Mouse (Mus musculus): ENCODE results near the gene Abcg8.

Gene Abcg8

GRCm38 (mm10) chr17:84657782-84658181, 18.3 kb upstream of the Abcg8 start:
- DNase-seq (ENCODE audit: extremely low spot score, low read depth, low spot score): no peak

DNA sequence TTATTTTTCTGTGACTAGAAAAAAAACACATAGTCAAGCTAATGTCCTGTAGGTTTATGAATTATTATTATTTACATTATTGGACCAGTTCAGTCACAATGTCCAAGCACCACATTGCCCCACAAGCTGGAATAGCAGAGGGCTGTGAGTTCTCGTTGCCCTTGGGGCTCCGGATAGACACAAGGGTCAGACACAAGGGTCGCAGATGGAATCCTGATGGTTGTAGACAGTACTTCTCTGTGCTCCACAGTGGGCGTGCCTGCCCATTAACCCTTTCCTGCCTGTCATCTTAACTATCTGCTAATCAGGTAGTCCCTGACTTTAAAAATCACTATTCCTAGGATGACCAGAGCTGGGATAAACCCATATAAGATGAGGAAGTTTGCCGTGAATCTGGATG, 17.9 kb upstream of the Abcg8 start:
- no peak for DNase-seq (ENCODE audit: extremely low spot score, low read depth, low spot score)

DNA sequence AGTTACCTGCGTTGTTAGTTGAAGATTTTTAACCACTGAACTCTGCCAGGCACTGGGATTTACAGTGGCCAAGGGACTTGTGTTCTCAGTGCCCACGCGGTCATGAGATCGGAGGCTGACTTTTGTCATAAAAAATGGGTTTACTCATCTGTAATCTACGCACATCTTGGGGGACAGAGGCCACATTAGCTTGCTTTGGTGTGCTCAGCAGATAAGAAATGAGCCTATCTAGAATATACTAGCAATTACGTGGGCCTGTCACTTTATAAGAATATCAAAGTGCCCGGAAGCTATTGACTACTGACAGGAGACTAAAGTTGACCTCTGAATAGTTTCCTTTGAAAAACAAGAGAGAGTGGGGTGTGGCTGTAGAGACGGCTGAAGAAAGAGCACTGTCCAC, 17.2 kb upstream of the Abcg8 start:
- DNase-seq (ENCODE audit: extremely low spot score, low read depth, low spot score): no peak

DNA sequence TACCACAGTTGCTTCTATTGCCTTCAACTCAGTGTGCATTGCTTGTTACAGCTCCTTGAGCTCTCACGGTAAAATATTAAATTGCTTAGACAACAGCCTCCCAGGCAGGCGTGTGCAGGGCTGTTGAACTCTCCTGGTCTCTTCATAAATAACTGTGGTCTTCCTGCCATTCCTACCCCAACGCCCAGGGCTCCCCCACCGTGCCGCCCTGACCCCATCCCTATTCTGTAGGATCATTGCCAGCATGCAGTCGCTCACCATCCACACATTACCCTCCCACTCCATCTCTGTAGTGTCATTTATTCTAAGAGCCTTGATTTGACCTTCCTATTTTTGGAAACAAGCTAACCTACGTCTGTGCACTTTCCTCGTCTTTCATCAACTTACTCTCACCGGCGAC, 11.0 kb upstream of the Abcg8 start:
- DNase-seq (ENCODE audit: extremely low spot score, low read depth, low spot score): no peak

DNA sequence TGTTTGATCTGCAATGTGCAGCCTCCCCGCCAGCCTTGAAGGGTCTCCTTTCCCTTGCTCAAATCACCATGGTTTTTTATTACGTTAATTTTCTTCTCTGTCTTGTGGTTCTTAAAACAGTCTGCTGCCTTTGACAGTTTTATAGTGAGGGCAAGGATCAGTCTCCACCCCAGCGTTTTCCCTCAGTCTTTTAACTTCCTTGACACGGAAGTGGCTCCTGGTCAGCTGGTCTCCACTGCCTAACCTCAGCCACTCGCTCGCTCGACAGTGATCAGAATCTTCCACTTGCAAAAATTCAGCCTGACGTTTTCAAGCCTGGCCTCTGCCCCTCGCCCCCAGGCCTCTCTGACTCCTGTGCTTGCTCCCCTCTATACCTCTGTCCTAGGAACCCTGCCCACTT, 10.4 kb upstream of the Abcg8 start:
- DNase-seq (ENCODE audit: extremely low spot score, low read depth, low spot score): no peak

DNA sequence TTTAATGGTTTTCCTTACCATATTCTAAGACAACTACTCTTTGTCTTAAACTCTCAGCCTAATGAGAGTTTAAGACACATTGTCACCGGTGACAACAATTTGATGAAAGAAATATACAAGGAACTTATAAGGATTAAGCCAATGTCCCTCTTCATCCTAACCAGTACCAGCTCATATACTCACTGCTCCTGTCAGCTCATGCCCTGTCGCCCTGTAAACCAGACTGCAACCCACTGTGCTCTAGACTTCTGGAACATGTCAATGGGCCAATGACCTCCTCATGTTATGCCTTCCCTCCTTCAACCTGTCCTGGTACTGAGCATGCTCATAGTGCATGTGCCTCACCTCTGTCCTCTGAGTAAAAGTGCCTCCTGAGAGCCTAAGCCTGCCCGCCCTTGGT, 8.3 kb upstream of the Abcg8 start:
- no peak for DNase-seq (ENCODE audit: extremely low spot score, low read depth, low spot score)

DNA sequence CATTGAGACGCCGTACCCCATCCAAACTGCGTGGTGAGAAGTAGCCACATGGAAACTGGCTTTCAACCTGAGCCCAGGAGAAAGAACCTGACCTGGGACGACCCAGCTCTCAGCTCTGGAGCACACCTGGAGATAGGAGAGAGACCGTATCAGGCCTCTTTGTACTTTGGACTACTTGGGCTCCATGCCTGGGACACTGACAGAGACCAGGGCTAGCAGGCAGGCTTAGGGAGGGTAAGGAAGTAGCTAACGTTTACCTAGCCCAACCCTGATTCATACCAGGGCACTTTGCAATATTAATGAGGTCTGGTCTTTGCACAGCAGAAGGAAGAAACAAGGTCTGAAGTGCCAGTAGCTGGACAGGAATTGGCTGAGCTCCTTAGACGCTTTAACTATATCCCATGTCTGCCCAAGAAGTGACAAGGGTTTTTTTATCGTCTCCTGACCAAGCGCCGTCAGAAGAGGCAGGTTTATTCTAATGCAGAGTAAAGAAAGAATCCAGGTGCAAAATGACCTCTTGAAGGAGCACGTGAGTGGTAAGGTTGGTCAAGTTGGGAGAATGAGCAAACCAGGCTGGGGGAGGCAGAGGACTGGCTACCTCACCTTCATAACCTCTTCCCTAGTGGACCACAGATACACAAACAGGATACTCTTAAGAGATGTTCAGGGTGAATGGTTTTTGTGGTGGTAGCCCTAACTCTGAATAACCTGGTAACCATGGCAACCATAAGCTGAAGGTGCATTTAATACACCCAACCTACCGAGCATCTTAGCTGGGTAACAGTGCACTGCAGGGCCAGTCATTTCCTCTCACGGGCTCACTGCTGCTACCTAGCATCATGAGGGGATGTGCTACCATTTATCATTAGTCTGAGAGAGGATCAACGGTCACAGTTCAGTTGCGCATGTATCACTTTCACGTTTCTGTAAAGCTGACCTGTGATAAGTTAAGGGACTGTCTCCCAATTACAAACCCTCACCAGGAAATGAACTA, 3.4 kb upstream of the Abcg8 start:
- no peak for DNase-seq (ENCODE audit: extremely low spot score, low read depth, low spot score)

DNA sequence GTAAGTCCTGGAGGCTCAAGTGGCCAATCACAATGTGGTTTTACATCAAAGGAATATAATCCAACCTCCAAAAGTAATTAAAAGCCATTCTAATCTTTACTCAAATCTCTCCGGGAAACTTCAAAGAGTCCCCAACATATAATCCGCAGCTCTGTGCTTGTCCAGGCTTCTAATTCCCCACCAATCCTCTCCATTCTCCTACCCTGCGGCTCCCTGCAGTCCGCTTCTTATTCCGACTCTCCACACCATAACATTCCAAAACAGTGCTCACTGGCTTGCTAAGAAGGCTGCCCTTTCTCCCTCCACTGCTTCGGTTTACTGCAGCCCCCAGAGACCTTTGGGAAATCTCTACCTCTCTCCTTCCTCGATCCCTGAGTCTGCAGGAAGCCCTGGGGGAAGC, 2.1 kb upstream of the Abcg8 start:
- DNase-seq (ENCODE audit: extremely low spot score, low read depth, low spot score): no peak

DNA sequence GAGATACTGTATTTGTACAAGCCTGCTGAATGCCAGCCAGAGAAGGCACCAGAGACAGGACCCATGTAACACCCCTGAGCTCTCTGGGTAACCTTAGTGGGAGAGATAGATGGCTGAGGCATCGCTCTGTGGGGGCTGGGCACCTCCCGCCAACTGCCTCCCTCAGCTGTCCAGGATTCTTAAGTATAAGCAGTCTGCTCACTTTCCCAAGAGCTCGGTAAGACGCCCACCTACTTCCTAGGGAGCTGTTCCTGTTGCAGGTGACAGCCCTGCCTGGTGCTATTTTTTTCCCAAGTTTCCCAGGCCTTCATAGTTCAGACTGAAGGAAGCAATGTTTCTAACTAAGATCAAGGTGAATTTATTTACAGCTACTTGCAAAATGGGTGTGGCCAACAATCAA, 898 bp upstream of the Abcg8 start:
- no peak for DNase-seq (ENCODE audit: extremely low spot score, low read depth, low spot score)

- DNase-seq (ENCODE audit: extremely low spot score, low read depth, low spot score): no peak
These were observed 1.5 kb downstream of the Abcg8 start for GRCm38 (mm10) chr17:84677595-84677994.

GRCm38 (mm10) chr17:84681670-84682069, 5.6 kb downstream of the Abcg8 start:
- no peak for DNase-seq (ENCODE audit: extremely low spot score, low read depth, low spot score)

DNA sequence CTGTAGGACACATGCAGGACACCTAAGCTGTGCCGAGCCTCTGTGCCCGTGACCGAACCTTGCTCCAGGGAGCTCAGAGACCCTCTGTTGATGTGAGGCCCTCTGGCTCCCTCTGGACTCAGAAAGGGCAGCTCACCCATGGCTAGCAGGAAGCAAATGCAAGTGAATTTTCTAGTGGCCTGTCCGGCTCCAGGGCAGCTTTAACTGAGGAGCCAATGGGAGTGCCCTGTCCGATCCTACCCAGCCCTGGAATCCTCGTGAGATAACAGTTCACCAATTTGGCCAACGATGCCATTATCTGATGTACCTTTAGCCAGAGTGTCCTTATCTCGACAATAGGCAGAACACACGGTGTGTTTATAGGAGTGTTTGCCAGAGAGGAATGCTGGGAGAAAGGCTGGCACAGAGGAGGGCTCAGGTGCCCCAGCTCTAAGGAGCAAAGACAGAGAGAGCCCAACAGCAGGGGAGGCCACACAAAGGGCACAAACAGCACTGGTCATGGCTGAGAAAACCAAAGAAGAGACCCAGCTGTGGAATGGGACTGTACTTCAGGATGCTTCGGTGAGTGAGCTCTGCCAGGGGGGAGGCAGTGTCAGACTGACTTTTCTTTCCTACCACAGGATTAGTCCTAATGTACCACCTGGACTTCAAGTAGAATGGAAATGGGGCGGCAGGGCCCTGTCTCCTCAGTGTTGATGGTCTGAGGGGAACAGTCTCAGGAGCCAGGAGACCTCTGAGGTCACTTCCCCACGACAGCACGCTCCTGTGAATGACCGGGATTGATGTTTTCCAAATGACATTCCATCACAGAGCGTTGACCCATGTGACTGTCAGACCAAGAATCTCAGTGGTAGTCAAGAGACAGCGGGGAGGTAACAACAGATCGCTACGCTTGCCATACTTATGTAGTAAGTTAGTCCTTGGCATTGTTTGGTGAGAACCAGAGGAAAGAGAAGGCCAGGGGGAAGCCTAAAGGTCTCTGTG, 6.9 kb downstream of the Abcg8 start, which contains the start of gene Abcg5:
Gene Abcg5 (minus strand): TSS at position 278 of the 984 bp plus-strand sequence.
- no peak for DNase-seq (ENCODE audit: extremely low spot score, low read depth, low spot score)

DNA sequence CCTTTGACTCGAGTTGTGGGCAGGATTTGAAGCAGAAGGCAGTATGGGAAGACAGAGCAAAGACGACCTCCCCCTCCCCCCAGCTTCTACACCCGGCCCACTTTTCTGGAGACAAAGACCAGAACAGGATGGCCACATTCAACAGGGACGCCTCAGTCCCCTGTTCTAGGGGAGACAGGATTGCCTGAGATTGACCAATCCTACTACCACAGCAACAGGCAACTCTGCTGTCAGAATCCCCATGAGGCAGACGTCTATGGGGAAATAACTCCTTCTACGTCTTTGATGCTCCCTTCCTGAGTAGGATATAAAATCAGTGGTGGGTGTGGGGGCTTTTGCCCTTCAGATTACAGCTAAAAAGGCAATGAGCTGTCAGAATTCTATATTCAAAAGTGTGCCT, 8.2 kb downstream of the Abcg8 start:
- DNase-seq (ENCODE audit: extremely low spot score, low read depth, low spot score): no peak

- no peak for DNase-seq (ENCODE audit: extremely low spot score, low read depth, low spot score)
These were observed 9.2 kb downstream of the Abcg8 start for GRCm38 (mm10) chr17:84685286-84685685.

DNA sequence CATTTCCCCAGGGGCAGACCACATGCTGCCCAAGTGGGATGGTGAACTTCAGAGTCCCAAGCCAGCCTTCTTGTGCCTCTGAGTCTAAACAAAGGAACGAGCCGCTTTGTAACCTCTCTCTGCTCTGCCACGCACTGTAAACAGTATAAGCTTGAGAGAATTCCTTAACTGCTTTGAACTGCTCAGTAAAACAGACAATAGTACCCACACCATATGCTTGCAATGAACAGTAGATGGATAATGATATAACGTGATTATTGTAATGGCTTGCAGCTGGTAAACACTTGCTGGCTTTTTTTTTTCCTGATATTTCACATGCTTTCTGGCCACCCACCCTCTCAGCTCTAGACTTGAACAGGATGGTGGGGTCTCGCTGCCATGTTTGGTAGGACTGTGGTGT, 11.9 kb downstream of the Abcg8 start:
- no peak for DNase-seq (ENCODE audit: extremely low spot score, low read depth, low spot score)

DNA sequence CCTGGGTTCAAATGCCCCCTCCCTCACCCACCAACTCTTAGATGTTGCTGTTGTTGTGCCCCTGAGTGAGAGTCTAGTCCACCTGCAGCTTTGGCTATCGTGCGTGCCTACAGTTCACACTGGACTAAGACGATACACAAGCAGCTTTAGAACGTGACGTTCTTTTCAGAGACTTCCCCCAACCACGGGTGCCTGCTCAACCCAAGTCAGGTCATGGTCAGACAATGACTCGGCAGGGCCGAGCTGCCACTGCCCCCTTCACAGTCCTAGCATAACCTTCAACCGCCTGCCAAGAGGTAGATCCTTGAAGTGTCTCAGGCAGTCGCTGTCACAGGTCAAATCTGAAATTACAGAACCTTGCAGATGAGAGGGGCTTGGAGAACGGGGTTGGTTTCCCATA, 12.7 kb downstream of the Abcg8 start:
- no peak for DNase-seq (ENCODE audit: extremely low spot score, low read depth, low spot score)

DNA sequence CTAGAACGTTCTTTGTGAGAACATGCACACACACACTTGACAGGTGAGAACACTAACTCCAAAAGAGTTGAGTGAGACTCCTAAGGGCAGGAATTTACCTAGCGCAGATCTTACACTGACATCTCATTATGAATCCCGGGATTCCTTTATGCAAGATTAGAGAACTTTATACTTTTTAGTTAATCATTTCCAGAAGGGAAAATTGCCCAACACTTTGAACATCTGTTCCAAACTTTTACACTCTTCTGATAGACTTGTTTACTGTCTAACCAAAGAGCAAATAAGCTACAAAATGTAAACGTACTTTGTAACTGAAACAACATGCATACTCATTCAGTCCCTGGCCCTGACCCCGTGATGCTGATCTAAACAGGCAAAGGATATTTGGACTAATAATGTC, 13.2 kb downstream of the Abcg8 start:
- DNase-seq (ENCODE audit: extremely low spot score, low read depth, low spot score): no peak

DNA sequence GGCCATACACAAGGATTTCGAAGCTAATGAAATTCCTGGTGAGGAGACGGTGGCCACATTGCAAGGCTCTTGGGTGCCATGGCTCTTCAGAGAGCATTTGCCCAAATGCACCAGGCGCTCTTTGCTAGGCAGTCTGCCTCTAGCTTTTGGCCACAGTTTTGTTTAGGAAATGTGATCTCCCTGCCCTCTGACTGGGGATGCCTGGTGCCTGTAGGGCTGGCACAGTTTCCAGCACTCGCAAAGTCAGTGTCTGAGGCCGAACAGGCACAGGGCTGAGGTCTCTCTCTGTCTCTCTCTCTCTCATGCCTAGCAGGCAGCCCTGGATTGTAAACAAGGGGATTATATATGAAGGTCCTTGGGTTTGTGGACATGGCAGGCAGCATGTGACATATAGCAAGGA, 14.0 kb downstream of the Abcg8 start:
- no peak for DNase-seq (ENCODE audit: extremely low spot score, low read depth, low spot score)

DNA sequence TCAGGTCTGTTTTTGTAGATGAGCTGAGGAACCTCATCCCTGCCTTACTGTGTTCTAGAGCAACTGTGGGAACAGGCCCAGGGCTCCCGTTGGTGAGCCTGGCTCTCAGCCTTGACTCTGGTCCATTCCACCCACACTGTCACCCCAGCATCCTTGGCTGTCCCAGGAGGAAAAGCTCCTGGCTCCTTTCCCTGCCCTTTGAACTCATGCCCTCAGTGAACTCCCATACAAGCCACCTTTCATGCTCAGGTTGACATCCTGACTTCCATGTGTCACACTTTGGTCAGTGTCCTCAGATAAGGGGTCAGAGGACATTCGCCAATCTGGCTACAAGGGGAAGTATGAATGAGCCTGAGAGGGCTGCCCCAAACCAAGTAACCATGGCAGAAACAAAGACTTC, 17.6 kb downstream of the Abcg8 start:
- no peak for DNase-seq (ENCODE audit: extremely low spot score, low read depth, low spot score)

DNA sequence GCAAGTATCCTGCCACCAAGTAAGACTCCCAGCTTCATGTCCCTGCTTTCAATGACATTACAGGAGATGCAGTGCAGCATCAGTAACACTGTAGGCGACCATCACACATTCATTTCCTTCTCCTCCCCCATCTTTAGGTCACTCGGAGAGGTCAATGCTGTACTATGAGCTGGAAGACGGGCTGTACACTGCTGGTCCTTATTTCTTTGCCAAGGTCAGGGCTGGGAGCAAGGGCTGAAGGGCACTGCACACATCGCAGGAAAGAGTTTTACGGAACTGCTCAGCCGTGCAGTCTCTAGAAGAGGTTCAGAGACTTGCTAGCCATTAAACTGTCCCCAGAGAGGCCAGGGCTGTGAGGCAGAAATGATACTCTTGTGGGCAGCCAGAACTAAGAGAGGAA, 20.4 kb downstream of the Abcg8 start:
- DNase-seq (ENCODE audit: extremely low spot score, low read depth, low spot score): no peak

- no peak for DNase-seq (ENCODE audit: extremely low spot score, low read depth, low spot score)
These were observed 22.6 kb downstream of the Abcg8 start for GRCm38 (mm10) chr17:84698727-84699126.

DNA sequence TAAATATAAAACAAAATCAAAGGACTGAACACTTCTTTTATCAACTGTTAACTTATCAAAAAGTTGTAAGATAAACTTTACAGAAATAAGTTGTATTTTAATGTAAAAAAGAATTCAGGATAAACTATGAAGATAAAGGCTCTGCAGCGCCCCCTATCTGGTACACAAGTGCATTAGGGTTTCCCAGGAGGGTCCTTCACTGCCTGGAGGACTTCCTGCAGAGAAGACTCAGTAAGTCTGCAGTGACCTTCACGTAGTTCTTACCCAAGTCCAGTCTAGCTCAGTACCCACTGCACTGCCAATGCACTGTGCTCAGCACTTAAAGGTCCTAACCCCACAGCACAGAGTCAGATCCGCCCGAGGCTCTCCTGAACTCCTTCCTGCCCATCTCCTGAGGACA, 31.3 kb downstream of the Abcg8 start:
- DNase-seq (ENCODE audit: extremely low spot score, low read depth, low spot score): no peak
